Mouse (Mus musculus) lung, embryonic 14.5 days (tissue): Measurements from ENCODE around the gene Pex11g. TPM values are rescaled to one million over a fixed set of nuclear protein-coding genes. Genes with fewer than 3 reads are reported as not detected.
A peak's percentile ranks its signal among the peaks of the same experiment; 100 is the strongest.

Experiments
- ATAC-seq: fragments of 200-750 bp; cut with Nextera tagmentation; 2 replicates; pipeline ENCODE4 v1.8.0; 2017; ENCODE audit warnings: mild to moderate bottlenecking, moderate TSS enrichment, moderate library complexity; ENCODE audit not compliant: insufficient read depth
- DNase-seq: peaks from one replicate; pipeline ENCODE4 v3.0.0-alpha.2; 2015
- H3K27ac ChIP-seq: fragments of 300-500 bp; sonication (generic); 2 replicates; pipeline ENCODE4 v1.5.1; 2014; ENCODE audit warnings: low read depth, mild to moderate bottlenecking, moderate library complexity
- H3K27me3 ChIP-seq: fragments of 300-500 bp; sonication (generic); 2 replicates; pipeline ENCODE4 v1.6.1; 2014; ENCODE audit warnings: low read length, control low read depth; ENCODE audit not compliant: insufficient read depth
- H3K36me3 ChIP-seq: fragments of 300-500 bp; sonication (generic); 2 replicates; pipeline ENCODE4 v1.6.1; 2014; ENCODE audit warnings: control low read depth; ENCODE audit not compliant: insufficient read depth
- H3K4me1 ChIP-seq: fragments of 300-500 bp; sonication (generic); 2 replicates; pipeline ENCODE4 v1.6.1; 2014; ENCODE audit warnings: antibody characterized with exemption, control low read depth; ENCODE audit not compliant: insufficient read depth
- H3K4me2 ChIP-seq: fragments of 300-500 bp; sonication (generic); 2 replicates; pipeline ENCODE4 v1.6.1; 2014; ENCODE audit warnings: mild to moderate bottlenecking
- H3K4me3 ChIP-seq: fragments of 300-500 bp; sonication (generic); 2 replicates; pipeline ENCODE4 v1.5.1; 2014; ENCODE audit warnings: low read depth, low read length
- H3K9ac ChIP-seq: fragments of 300-500 bp; sonication (generic); 2 replicates; pipeline ENCODE4 v1.6.1; 2014
- H3K9me3 ChIP-seq: fragments of 300-500 bp; sonication (generic); 2 replicates; pipeline ENCODE4 v1.6.1; 2016; ENCODE audit warnings: low read depth, low read length, control low read depth
- CTCF ChIP-seq: IDR thresholded peaks from 2 replicates; pipeline ENCODE4 v1.5.1; 2016; ENCODE audit warnings: antibody characterized with exemption, low read depth
- WGBS: fragments of 180-500 bp; shearing (Covaris S2); extraction: QIAGEN DNeasy Blood & Tissue Kit; methylation state at CpG from one replicate; pipeline ENCODE4 v1.1.7; 2014; 5-methylcytosine and 5-hydroxymethylcytosine counted together
- polyA plus RNA-seq: library from polyadenylated mRNA; unstranded; fragments of >200 nt; fragmentation: Nextera tagmentation; extraction: Ambion mirVana; gene quantifications from 2 replicates; pipeline ENCODE4 v1.2.1, GENCODE M21; 2014

Pex11g gene
- polyA plus RNA-seq, result 3.9 and 4.4 TPM in 2 replicates

DNA sequence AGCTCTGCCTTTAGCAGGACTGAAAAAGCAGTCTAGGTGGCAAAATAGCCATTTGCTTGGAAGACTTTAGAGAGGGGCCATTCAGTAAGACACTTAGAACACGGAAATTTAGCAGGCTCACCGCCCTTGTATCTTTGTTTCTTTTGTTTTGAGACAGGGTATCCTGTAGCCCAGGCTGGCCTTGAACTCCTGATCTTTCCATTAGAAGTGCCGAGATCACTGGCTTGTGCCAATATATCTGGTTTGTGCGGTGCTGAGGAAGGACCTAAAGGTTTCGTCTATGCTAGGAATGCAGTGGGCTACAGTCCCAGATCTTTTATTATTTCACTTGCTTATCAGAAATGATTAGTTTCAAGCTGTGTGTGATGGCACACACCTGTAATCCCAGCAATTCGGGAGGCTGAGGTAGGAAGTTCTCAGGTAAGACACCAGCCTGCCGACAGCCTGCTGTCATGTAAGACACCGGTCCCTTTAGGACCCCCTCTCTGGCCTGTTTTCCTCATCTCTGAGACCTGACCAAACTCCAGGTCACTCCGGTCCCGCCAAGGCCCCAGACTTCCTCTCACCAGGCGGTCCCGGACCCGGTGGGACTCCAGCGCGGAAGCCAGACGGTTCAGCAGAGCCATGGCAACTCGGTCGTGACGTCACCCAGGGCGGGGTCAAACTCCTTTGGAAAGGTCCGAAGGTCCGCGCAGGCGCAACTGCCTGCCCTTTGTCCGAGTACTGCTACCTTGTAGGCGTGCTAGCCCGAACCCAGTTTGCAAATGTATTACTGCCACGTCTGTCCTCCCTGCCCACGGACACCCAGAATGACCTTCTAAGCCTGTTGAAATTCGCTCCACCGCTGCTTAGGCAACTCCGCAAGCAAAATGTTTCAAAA is at the start of gene Pex11g:
Pex11g (minus strand) TSS at position 675 of the 880 bp plus-strand sequence.
- DNase-seq (peak; percentile 99), ATAC-seq (peak; percentile 95)
- peak within 1 kb of the TSS; percentile 67 for H3K9ac ChIP-seq
- peak within 1 kb of the TSS; percentile 80 for H3K27ac ChIP-seq
- no peak for TF ChIP-seq CTCF
- peaks cover 4% of the 10 kb centered on the region for H3K4me1 ChIP-seq
- H3K4me3 ChIP-seq, result peak within 1 kb of the TSS; percentile 54
- H3K27me3 ChIP-seq, result no peaks in the 10 kb centered on the region
- H3K4me2 ChIP-seq, result peak within 1 kb of the TSS; percentile 75
- H3K9me3 ChIP-seq, result no peaks in the 10 kb centered on the region
- no peaks in the 10 kb centered on the region for H3K36me3 ChIP-seq
- 3% methylated on average over 32 of the region's 32 CpGs for WGBS

DNA sequence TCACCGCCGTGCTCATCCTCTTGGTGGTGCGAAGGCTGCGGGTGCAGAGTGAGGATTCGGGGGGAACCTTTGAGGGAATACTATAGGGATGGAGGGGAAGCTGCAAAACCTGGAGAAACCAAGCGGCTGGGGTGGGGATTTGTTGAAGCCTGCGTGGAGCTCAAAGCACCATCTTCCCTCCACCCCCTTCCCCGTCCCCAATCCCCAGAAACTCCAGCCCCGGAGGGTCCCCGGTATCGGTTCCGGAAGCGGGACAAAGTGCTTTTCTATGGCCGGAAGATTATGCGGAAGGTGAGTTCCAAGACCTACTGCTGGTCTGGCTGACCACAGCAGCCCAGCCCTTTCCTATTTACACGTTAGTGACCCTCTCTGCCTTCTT is 49.6 kb upstream of the Pex11g start:
- Histone ChIP-seq H3K9me3 (no peaks in the 10 kb centered on the region), H3K9ac (peak overlapping the region; percentile 61), H3K4me2 (peak overlapping the region; percentile 91), H3K27ac (peak overlapping the region; percentile 27; the same call in 1 of the 2 replicates), H3K4me3 (peak overlapping the region; percentile 62), H3K27me3 (no peaks in the 10 kb centered on the region), H3K4me1 (no peaks in the 10 kb centered on the region), H3K36me3 (peaks cover 23% of the 10 kb centered on the region)
- WGBS, result 11% methylated on average over 16 of the region's 16 CpGs
- no peak; the same call in 1 of the 2 replicates for ATAC-seq
- DNase-seq, result peak; percentile 42
- no peak for TF ChIP-seq CTCF

DNA sequence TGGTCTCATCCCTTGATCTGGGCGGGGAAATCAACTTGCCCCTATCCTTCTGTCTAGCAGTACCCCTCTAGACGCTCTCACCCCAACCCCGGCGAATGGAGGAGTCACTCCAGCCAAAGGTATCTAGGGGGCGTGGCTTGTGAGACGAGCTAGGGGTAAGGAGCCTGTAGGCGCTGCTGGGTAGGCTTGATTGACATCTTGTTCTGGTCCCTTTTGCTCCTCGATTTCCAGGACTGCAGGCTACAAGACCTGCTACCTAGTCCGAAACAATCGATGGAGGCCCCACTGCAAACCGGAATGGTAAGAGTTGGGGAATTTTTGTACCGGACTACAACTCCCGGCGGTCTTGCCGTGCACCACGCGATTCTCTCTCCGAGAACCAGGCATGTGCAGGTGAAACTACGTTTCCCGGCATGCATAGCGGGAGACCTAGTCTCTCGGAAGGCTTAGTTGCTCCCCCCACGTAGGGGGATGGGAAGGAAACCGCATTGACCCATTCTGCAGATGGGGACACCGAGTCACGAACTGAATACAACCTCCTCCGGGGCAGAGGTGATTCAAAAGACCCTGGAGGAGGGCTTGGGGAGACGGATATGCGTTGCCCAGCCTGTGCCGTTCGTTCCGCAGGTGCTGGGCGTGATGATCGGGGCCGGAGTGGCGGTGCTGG is 49.1 kb upstream of the Pex11g start:
- under 1% methylated on average over 36 of the region's 36 CpGs for WGBS
- H3K27ac ChIP-seq, result peak overlapping the region; percentile 47
- H3K4me2 ChIP-seq, result peak overlapping the region; percentile 91
- peaks cover 20% of the 10 kb centered on the region for H3K36me3 ChIP-seq
- H3K27me3 ChIP-seq, result no peaks in the 10 kb centered on the region
- peak overlapping the region; percentile 62 for H3K4me3 ChIP-seq
- peak; percentile 96 for DNase-seq
- ATAC-seq, result peak; percentile 88
- TF ChIP-seq CTCF, result no peak
- H3K4me1 ChIP-seq, result no peaks in the 10 kb centered on the region
- no peaks in the 10 kb centered on the region for H3K9me3 ChIP-seq
- H3K9ac ChIP-seq, result peak overlapping the region; percentile 61

DNA sequence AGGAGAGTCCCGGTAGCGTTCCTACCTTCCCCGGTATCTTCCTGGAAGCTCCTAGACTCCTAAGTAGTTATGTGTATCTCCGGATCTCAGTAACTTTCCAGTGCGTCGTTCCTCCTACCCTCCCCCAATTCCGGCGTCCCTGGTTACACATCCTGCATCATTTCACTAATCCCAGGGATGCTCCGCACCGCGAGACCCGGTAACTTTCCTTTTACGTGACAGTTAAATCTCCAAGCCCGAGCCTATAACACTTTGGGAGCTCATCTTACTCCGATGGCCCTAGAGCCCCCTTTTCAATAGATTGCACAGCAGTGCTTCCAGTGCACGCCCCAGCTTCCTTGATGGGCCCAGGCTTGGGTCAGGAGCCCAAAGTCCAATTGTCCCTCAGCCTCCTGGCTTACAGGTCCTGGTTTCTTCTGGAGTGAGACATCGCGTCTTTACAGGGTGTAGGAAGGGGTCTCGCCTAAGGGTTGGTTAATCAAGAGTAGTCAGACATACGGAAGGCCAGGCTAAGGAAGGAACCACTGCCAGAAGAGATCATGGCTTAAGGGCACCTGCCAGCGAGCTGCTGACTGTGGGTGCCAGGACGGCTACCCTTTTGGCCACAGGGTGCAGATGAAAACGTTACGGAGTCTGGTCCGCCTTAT is 48.4 kb upstream of the Pex11g start:
- Histone ChIP-seq H3K4me3 (peak overlapping the region; percentile 62), H3K27me3 (no peaks in the 10 kb centered on the region), H3K9me3 (no peaks in the 10 kb centered on the region), H3K4me2 (peak overlapping the region; percentile 91), H3K9ac (peak overlapping the region; percentile 61), H3K27ac (peak overlapping the region; percentile 47), H3K36me3 (peaks cover 22% of the 10 kb centered on the region), H3K4me1 (no peaks in the 10 kb centered on the region)
- ATAC-seq, result peak; percentile 35
- under 1% methylated on average over 25 of the region's 25 CpGs for WGBS
- TF ChIP-seq CTCF, result no peak
- peak; percentile 62 for DNase-seq

DNA sequence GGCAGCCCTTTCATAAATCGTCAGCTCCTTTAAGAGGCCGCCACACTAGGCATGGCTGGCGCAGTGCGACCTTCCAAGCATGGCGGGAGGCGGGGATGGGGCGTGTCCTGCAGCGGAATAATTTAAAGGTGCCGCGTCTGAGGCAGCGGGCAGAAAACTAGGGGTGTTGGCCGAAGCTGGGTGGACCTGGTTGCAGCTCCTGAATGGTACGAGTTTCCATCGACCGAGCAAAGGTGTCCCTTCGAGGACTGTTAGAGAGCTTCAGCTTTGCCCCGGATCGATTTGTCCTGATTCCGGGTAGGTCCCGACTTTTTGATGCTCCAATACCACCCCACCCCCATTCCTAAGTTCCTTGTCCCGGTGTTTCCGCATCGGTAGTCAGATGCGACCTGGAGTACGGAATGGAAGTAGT is 47.8 kb upstream of the Pex11g start, which contains the start of gene Pnpla6:
Pnpla6 (plus strand) TSS at position 125 of the 412 bp plus-strand sequence.
- ATAC-seq, result peak; percentile 71
- Histone ChIP-seq H3K4me1 (no peaks in the 10 kb centered on the region), H3K36me3 (peaks cover 29% of the 10 kb centered on the region), H3K27me3 (no peaks in the 10 kb centered on the region), H3K9me3 (no peaks in the 10 kb centered on the region), H3K9ac (peak within 1 kb of the TSS; percentile 61), H3K27ac (peak within 1 kb of the TSS; percentile 47), H3K4me3 (peak within 1 kb of the TSS; percentile 62), H3K4me2 (peak within 1 kb of the TSS; percentile 91)
- peak; percentile 92 for DNase-seq
- under 1% methylated on average over 25 of the region's 25 CpGs for WGBS
- TF ChIP-seq CTCF, result no peak

- Histone ChIP-seq H3K27me3 (no peaks in the 10 kb centered on the region), H3K27ac (no peak overlapping the region), H3K9me3 (no peaks in the 10 kb centered on the region), H3K9ac (no peak overlapping the region; the same call in 1 of the 2 replicates), H3K4me1 (no peaks in the 10 kb centered on the region), H3K4me3 (peak overlapping the region; percentile 62), H3K4me2 (peak overlapping the region; percentile 91), H3K36me3 (peaks cover 30% of the 10 kb centered on the region)
- WGBS, result 35% methylated on average over 13 of the region's 13 CpGs
- ATAC-seq (no peak), DNase-seq (no peak)
- no peak for TF ChIP-seq CTCF
Observed at GRCm38 (mm10) chr8:3514681-3515247, 47.3 kb upstream of the Pex11g start.
